ENCODE assay signal across 8 mouse cellular contexts in the genomic region with DNA sequence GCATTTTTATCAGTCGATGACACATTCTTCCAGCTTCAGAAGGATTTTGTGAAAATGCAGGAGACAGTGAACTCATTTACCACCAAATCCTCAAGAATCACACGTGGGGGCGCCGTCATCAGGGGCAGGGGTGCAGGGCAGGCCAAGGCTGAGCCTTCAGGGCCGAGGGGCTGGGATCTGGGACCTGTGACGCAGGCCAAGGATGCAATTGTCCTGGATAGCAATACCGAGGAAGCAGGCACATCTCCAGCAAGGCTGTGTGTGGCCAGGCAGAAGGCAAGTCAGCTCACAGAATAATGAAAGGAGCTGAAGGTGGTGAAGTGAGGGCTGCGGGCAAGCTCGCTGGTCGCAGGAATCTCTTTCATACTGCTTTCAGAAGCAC.
DNase-seq lines count a peak whose midpoint lies in the region; ATAC-seq lines count a peak whose summit lies in the region.

No protein-coding gene starts in this region.

- WGBS in lung, embryonic 15.5 days = 13% methylated on average over 10 of the region's 10 CpGs
- WGBS in embryonic facial prominence, embryonic 13.5 days = 16% methylated on average over 10 of the region's 10 CpGs
- 5% methylated on average over 10 of the region's 10 CpGs for WGBS in hindbrain, embryonic 15.5 days
- 10% methylated on average over 10 of the region's 10 CpGs for WGBS in midbrain, embryonic 11.5 days

- peak; percentile 49; the same call in 1 of the 2 replicates for ATAC-seq in lung, embryonic 15.5 days (ENCODE audit: borderline replicate concordance, extremely low read depth, low FRiP score, low TSS enrichment)
- ATAC-seq in embryonic facial prominence, embryonic 13.5 days (ENCODE audit: insufficient number of reproducible peaks, insufficient read depth, low FRiP score, low TSS enrichment, low read depth) = no peak
- ATAC-seq in hindbrain, embryonic 15.5 days (ENCODE audit: low FRiP score, low read depth) = peak; percentile 84
- peak; percentile 90 for ATAC-seq in midbrain, embryonic 11.5 days (ENCODE audit: low FRiP score)
- ATAC-seq in granulocyte monocyte progenitor cell, adult 5-6 weeks (replicated peaks; ENCODE audit: poor library complexity, severe bottlenecking) = no peak

- H3K36me3 ChIP-seq in lung, embryonic 15.5 days = no peaks in the 10 kb centered on the region
- H3K36me3 ChIP-seq in embryonic facial prominence, embryonic 13.5 days = no peaks in the 10 kb centered on the region
- H3K36me3 ChIP-seq in hindbrain, embryonic 15.5 days = no peaks in the 10 kb centered on the region
- no peaks in the 10 kb centered on the region for H3K36me3 ChIP-seq in midbrain, embryonic 11.5 days (ENCODE audit: control insufficient read depth, insufficient read depth, low read length)

- H3K27ac ChIP-seq in lung, embryonic 15.5 days = no peak overlapping the region
- no peak overlapping the region for H3K27ac ChIP-seq in embryonic facial prominence, embryonic 13.5 days
- H3K27ac ChIP-seq in hindbrain, embryonic 15.5 days (replicated peaks) = peak overlapping the region; percentile 69
- peak overlapping the region; percentile 10; the same call in 1 of the 2 replicates for H3K27ac ChIP-seq in midbrain, embryonic 11.5 days (ENCODE audit: low read depth, low read length)

- no peak for DNase-seq in lung, postnatal 25 days (ENCODE audit: low spot score)
- DNase-seq in brain, adult 2 months (ENCODE audit: low read depth, low spot score) = peak; percentile 91
- DNase-seq in midbrain, embryonic 11.5 days (ENCODE audit: low spot score, missing footprints) = peak; percentile 88
- no peak for DNase-seq in spleen, postnatal 36 days (ENCODE audit: low spot score in 2 of 2)

- H3K9ac ChIP-seq in lung, embryonic 15.5 days = peak overlapping the region; percentile 34
- peak overlapping the region; percentile 62 for H3K9ac ChIP-seq in embryonic facial prominence, embryonic 13.5 days
- H3K9ac ChIP-seq in hindbrain, embryonic 15.5 days = peak overlapping the region; percentile 17
- peak overlapping the region; percentile 9; the same call in 1 of the 2 replicates for H3K9ac ChIP-seq in midbrain, embryonic 11.5 days (ENCODE audit: low read length)

- no peaks in the 10 kb centered on the region for H3K9me3 ChIP-seq in lung, embryonic 15.5 days
- no peaks in the 10 kb centered on the region for H3K9me3 ChIP-seq in embryonic facial prominence, embryonic 13.5 days
- H3K9me3 ChIP-seq in hindbrain, embryonic 15.5 days = no peaks in the 10 kb centered on the region
- no peaks in the 10 kb centered on the region for H3K9me3 ChIP-seq in midbrain, embryonic 11.5 days (ENCODE audit: control insufficient read depth, low read length)

- peak overlapping the region; percentile 69 for H3K4me2 ChIP-seq in lung, embryonic 15.5 days
- H3K4me2 ChIP-seq in embryonic facial prominence, embryonic 13.5 days = peak overlapping the region; percentile 69
- H3K4me2 ChIP-seq in hindbrain, embryonic 15.5 days = peak overlapping the region; percentile 47
- peak overlapping the region; percentile 22 for H3K4me2 ChIP-seq in midbrain, embryonic 11.5 days

- H3K4me1 ChIP-seq in lung, embryonic 15.5 days = peaks cover 8% of the 10 kb centered on the region; the same call in 1 of the 2 replicates
- peaks cover 11% of the 10 kb centered on the region for H3K4me1 ChIP-seq in embryonic facial prominence, embryonic 13.5 days
- peaks cover 18% of the 10 kb centered on the region for H3K4me1 ChIP-seq in hindbrain, embryonic 15.5 days (replicated peaks)
- H3K4me1 ChIP-seq in midbrain, embryonic 11.5 days (ENCODE audit: control insufficient read depth, insufficient read depth, low read length) = peaks cover 8% of the 10 kb centered on the region

- H3K27me3 ChIP-seq in lung, embryonic 15.5 days = no peaks in the 10 kb centered on the region
- H3K27me3 ChIP-seq in embryonic facial prominence, embryonic 13.5 days = no peaks in the 10 kb centered on the region
- H3K27me3 ChIP-seq in hindbrain, embryonic 15.5 days = no peaks in the 10 kb centered on the region
- H3K27me3 ChIP-seq in midbrain, embryonic 11.5 days (ENCODE audit: control insufficient read depth, insufficient read depth, low read length) = no peaks in the 10 kb centered on the region

- H3K4me3 ChIP-seq in lung, embryonic 15.5 days = peak overlapping the region; percentile 34
- peak overlapping the region; percentile 38 for H3K4me3 ChIP-seq in embryonic facial prominence, embryonic 13.5 days
- H3K4me3 ChIP-seq in hindbrain, embryonic 15.5 days = peak overlapping the region; percentile 19
- H3K4me3 ChIP-seq in midbrain, embryonic 11.5 days (ENCODE audit: low read depth, low read length) = no peak overlapping the region

Comparison
In these comparisons a context has a peak if more than half of its experiments do, and no peak if none do; other contexts are left out.
1. ATAC-seq: peak in lung, embryonic 15.5 days (single experiment), hindbrain, embryonic 15.5 days (single experiment) and midbrain, embryonic 11.5 days (single experiment); none in embryonic facial prominence, embryonic 13.5 days (single experiment) and granulocyte monocyte progenitor cell, adult 5-6 weeks (single experiment).
2. H3K27ac ChIP-seq: peak in hindbrain, embryonic 15.5 days (single experiment) and midbrain, embryonic 11.5 days (single experiment); none in lung, embryonic 15.5 days (single experiment) and embryonic facial prominence, embryonic 13.5 days (single experiment).
3. H3K9ac ChIP-seq: peak in every context shown above with its lines; median percentile 62 in embryonic facial prominence, embryonic 13.5 days; 34 in lung, embryonic 15.5 days; 17 in hindbrain, embryonic 15.5 days; 9 in midbrain, embryonic 11.5 days.
4. DNase-seq: peak in brain, adult 2 months (single experiment) and midbrain, embryonic 11.5 days (single experiment); none in lung, postnatal 25 days (single experiment) and spleen, postnatal 36 days (0 of 2).
5. Peak in every context shown above with its lines, with median percentiles within 50 percentile points of each other: H3K4me2 ChIP-seq.